Mouse (Mus musculus) mouse trophoblast stem cell (cell line): Measurements from ENCODE around the gene Ubr2.

ENCODE experiments used
- in situ Hi-C, 2 experiments: fragments of 300-500 bp; cut with MseI, MboI; formaldehyde crosslinking; loops; 2 replicates in 1 of 2; 3 replicates in 1 of 2; pipeline ENCODE4 v1.15.1; 2025

The Ubr2 gene

GRCm38 (mm10) chr17:46884766-46885165, 125.6 kb downstream of the Ubr2 start:
- in situ Hi-C loops: loop anchor here in 1 of 2 experiments (5.0 kb wide), 1 partner anchor 97 kb away; no protein-coding TSS in a partner anchor

- in situ Hi-C loops: no loop called here
These were observed 127.2 kb downstream of the Ubr2 start for GRCm38 (mm10) chr17:46883107-46883506.

DNA sequence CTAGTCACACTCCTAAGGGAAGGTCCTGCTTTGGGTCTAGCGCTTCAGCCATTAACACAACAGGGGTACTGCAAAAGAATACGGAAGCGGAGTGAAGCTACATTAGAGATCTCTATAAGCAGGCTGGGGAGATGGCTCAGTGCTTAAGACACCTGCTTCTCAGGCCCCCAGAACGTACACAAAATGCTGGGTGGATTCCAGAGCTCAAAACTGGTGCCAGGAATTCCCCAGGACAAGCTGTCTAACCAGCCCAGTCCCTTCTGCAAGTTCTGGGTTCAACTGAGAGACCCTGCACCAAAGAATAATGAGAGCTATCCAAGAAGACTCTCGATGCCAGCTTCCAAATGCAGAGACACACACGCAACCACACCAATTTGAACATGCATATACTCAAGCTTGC, 128.6 kb downstream of the Ubr2 start:
- in situ Hi-C loops: no loop called here

DNA sequence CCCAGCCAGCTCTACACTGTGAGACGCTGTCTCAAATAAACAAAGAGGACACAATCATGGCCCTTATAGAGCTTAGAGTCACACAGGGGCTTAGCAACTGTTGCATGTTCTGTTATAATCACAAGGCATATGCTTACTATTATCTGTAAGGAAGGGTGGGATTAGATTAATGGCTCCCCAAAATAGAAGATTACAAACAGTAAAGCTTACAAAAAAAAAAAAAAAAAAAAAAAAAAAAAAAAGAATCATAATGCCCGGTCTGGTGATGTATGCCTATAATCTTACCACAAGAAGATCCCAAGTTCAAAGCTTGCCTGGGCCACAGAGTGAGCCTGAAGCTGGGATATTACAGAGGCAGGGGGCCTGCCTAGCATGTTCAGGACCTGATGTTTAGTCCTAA, 130.0 kb downstream of the Ubr2 start:
- in situ Hi-C loops: no loop called here

GRCm38 (mm10) chr17:46879841-46880311, 130.5 kb downstream of the Ubr2 start:
- in situ Hi-C loops: no loop called here
